Mouse (Mus musculus): Measurements from ENCODE around the gene Nelfe. TPM values are rescaled to one million over a fixed set of nuclear protein-coding genes. Genes with fewer than 3 reads are reported as not detected.

Gene Nelfe
- polyA plus RNA-seq, 1 experiment, result 75.1 TPM

DNA sequence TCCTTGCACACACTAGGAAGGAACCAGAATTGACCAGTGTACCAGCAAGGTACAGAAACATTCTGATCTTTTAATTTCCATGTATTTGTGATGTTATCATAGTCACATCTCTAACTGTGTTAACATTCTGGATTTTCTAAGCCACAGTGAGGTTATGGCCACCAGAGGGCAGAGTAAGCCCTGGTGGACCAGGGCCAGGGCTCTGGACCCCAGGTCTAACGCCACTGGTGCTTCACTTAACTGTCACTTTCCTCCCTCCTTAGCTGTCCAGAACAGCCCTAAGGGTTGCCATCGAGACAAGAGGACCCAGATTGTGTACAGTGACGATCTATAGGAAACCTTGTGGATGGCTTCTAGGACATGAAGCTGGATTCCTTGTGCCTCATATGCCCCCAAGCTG, 5.6 kb downstream of the Nelfe start:
- peaks cover 8% of the 10 kb centered on the region for H3K79me3 ChIP-seq (ENCODE audit: low read depth)
- no peak overlapping the region for H3K4me3 ChIP-seq (ENCODE audit: insufficient read depth, poor library complexity, severe bottlenecking)
- peaks cover 3% of the 10 kb centered on the region for H3K27me3 ChIP-seq (ENCODE audit: control insufficient read depth, insufficient read depth, insufficient read length)
- H3ac ChIP-seq (ENCODE audit: control insufficient read depth, insufficient read length, low read depth), result no peak overlapping the region
- H3K36me3 ChIP-seq (ENCODE audit: control insufficient read depth, insufficient read depth), result peaks cover 51% of the 10 kb centered on the region
- H3K79me2 ChIP-seq (ENCODE audit: control insufficient read depth, insufficient read depth), result peaks cover 17% of the 10 kb centered on the region
- TF ChIP-seq MYOG (IDR thresholded peaks at IDR 0.05; ENCODE audit: control insufficient read depth, extremely low read depth, insufficient read length), result no peak
- TF ChIP-seq USF1 (IDR thresholded peaks at IDR 0.05; ENCODE audit: low read depth), result no peak
- no peak for TF ChIP-seq CEBPB (IDR thresholded peaks at IDR 0.05; ENCODE audit: low read depth)
- TF ChIP-seq MAX (IDR thresholded peaks at IDR 0.05), result no peak
- TF ChIP-seq FOSL1 (IDR thresholded peaks at IDR 0.05; ENCODE audit: insufficient read depth, low read length, poor library complexity, severe bottlenecking), result no peak
- peak; percentile 56 for TF ChIP-seq CTCF (IDR thresholded peaks at IDR 0.05; ENCODE audit: control insufficient read depth, insufficient read depth, insufficient read length)
- TF ChIP-seq MYOD1 (IDR thresholded peaks at IDR 0.05; ENCODE audit: control insufficient read depth, insufficient read length, low read depth), result no peak

DNA sequence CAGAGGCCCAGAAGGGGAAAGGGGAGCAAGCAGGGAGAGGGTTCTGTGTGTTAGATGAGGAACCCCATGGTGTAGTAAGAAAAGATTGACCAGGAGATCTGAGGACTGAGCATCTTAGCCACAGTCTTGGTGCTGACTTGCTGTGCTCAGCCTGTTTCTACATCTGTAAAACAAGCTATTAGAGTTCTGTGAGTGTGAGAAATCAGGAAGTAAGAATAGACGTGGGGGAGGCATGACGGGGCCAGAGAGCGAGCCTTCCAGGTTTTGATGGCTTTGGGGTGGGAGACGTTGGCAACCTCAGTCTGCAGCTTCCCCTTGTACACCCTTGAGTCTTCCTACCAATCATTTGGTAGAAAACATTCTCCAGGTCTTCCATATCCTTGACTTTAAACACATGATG, 8.5 kb downstream of the Nelfe start:
- peaks cover 15% of the 10 kb centered on the region for H3K27me3 ChIP-seq (ENCODE audit: control insufficient read depth, insufficient read depth, insufficient read length)
- H3ac ChIP-seq (ENCODE audit: control insufficient read depth, insufficient read length, low read depth), result no peak overlapping the region
- H3K36me3 ChIP-seq (ENCODE audit: control insufficient read depth, insufficient read depth), result peaks cover 32% of the 10 kb centered on the region
- no peaks in the 10 kb centered on the region for H3K79me2 ChIP-seq (ENCODE audit: control insufficient read depth, insufficient read depth)
- no peaks in the 10 kb centered on the region for H3K79me3 ChIP-seq (ENCODE audit: low read depth)
- H3K4me3 ChIP-seq (ENCODE audit: insufficient read depth, poor library complexity, severe bottlenecking), result no peak overlapping the region
- no peak for TF ChIP-seq MYOD1 (IDR thresholded peaks at IDR 0.05; ENCODE audit: control insufficient read depth, insufficient read length, low read depth)

DNA sequence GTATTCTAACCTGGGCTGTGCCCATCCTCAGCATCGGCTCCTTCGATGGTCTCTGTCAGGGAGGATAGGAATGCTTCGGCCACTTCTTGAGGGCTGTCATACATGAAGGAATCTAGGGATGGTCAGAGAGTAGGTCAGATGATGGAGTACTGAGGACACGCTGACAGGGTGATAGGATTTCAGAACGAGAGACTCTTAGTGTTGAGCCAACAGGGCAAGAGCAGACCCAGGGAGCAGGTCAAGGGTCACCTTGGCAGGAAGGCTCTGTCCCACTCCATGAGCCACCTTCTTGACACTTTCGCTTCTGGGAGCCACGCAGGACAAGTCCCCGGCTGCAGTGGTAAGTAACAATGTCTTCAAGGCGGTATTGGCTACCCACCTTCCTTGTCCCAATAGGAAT, 10.3 kb downstream of the Nelfe start:
- H3K36me3 ChIP-seq (ENCODE audit: control insufficient read depth, insufficient read depth), result peaks cover 14% of the 10 kb centered on the region
- no peak overlapping the region for H3ac ChIP-seq (ENCODE audit: control insufficient read depth, insufficient read length, low read depth)
- no peak overlapping the region for H3K4me3 ChIP-seq (ENCODE audit: insufficient read depth, poor library complexity, severe bottlenecking)
- no peaks in the 10 kb centered on the region for H3K79me3 ChIP-seq (ENCODE audit: low read depth)
- H3K79me2 ChIP-seq (ENCODE audit: control insufficient read depth, insufficient read depth), result no peaks in the 10 kb centered on the region
- TF ChIP-seq MYOG (IDR thresholded peaks at IDR 0.05; ENCODE audit: control insufficient read depth, extremely low read depth, insufficient read length), result no peak
- no peak for TF ChIP-seq CEBPB (IDR thresholded peaks at IDR 0.05; ENCODE audit: low read depth)
- TF ChIP-seq FOSL1 (IDR thresholded peaks at IDR 0.05; ENCODE audit: insufficient read depth, low read length, poor library complexity, severe bottlenecking), result no peak
- no peak for TF ChIP-seq CTCF (IDR thresholded peaks at IDR 0.05; ENCODE audit: control insufficient read depth, insufficient read depth, insufficient read length)
- TF ChIP-seq USF1 (IDR thresholded peaks at IDR 0.05; ENCODE audit: low read depth), result no peak
- no peak for TF ChIP-seq MAX (IDR thresholded peaks at IDR 0.05)
- no peak for TF ChIP-seq MYOD1 (IDR thresholded peaks at IDR 0.05; ENCODE audit: control insufficient read depth, insufficient read length, low read depth)
- peaks cover 25% of the 10 kb centered on the region for H3K27me3 ChIP-seq (ENCODE audit: control insufficient read depth, insufficient read depth, insufficient read length)

DNA sequence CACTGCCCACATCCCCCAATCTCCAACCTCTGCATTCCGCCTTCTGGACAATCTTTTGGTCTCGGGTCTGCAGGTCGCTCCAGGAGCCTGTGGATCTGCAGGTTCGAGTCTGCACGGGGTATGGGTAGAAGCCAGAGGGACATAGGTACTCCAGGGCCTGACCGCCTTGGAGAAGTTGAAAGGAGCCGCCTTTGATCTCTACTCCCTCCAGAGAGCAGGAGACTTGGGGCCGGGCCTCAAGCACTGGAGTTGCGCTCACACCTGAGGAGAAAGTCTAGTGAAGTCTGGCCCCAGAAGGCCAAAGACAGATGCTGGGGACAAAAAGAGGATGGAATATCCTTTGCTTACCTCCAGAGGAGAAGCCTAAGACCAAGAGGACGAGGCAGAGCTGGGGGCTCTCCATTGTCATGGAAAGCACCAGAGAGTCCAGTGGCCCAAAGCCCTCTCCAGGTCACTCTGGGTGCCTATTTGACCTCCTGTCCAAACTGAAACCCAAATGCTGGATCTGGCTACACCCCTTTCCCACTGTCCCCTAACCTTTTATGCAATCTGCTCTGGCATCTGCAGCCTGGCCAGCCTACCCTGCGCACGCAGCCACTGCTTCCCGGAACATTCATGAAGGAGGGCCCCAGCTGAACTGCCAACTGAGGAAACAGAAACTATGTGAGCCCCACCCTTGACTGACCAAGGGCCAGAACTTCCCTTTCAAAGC, 11.7 kb downstream of the Nelfe start:
- TF ChIP-seq MYOG (IDR thresholded peaks at IDR 0.05; ENCODE audit: control insufficient read depth, extremely low read depth, insufficient read length) (no peak), CTCF (IDR thresholded peaks at IDR 0.05; ENCODE audit: control insufficient read depth, insufficient read depth, insufficient read length) (no peak), FOSL1 (IDR thresholded peaks at IDR 0.05; ENCODE audit: insufficient read depth, low read length, poor library complexity, severe bottlenecking) (no peak), MYOD1 (IDR thresholded peaks at IDR 0.05; ENCODE audit: control insufficient read depth, insufficient read length, low read depth) (no peak), CEBPB (IDR thresholded peaks at IDR 0.05; ENCODE audit: low read depth) (no peak), MAX (IDR thresholded peaks at IDR 0.05) (no peak), USF1 (IDR thresholded peaks at IDR 0.05; ENCODE audit: low read depth) (no peak)
- Histone ChIP-seq H3K79me2 (ENCODE audit: control insufficient read depth, insufficient read depth) (no peaks in the 10 kb centered on the region), H3K36me3 (ENCODE audit: control insufficient read depth, insufficient read depth) (peaks cover 5% of the 10 kb centered on the region)

DNA sequence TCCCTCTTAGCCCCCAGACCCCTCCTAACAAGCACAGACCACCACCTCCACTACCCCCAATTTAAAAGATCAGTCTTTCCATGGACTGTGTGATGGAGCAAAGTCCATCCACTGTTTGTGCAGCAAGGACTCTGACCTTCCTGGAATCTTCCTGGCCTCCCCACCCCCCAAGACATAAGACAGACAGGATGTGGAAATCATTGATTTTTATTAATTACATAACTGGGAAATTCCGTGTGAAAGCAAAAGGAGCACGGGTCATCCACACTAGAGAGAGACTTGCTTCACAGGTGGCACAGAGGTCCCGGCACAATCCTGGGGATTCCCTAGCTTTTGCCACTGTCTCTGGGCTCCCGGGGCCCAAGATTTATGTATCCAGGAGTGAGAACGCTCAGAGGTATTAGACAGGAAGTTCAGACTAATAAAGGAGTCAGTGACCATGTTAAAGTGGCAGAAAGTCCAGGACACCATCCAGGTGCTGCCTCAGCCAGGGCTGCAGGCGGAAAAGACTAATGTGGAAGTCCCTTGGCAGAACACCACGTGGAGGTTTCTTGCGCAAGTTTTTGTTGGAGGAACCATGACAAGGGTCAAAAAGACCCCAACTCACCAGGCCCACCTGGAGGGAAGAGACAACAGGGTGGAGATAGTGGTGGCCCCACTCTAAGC, 12.4 kb downstream of the Nelfe start, which contains the start of gene Cfb:
Cfb (minus strand) TSS at position 103 of the 666 bp plus-strand sequence.
- peaks cover 25% of the 10 kb centered on the region for H3K27me3 ChIP-seq (ENCODE audit: control insufficient read depth, insufficient read depth, insufficient read length)
- H3K4me3 ChIP-seq (ENCODE audit: insufficient read depth, poor library complexity, severe bottlenecking), result no peak within 1 kb of the TSS
- no peak within 1 kb of the TSS for H3ac ChIP-seq (ENCODE audit: control insufficient read depth, insufficient read length, low read depth)
- no peaks in the 10 kb centered on the region for H3K79me2 ChIP-seq (ENCODE audit: control insufficient read depth, insufficient read depth)
- H3K79me3 ChIP-seq (ENCODE audit: low read depth), result no peaks in the 10 kb centered on the region
- TF ChIP-seq MYOD1 (IDR thresholded peaks at IDR 0.05; ENCODE audit: control insufficient read depth, insufficient read length, low read depth) (no peak), CTCF (IDR thresholded peaks at IDR 0.05; ENCODE audit: control insufficient read depth, insufficient read depth, insufficient read length) (no peak), CEBPB (IDR thresholded peaks at IDR 0.05; ENCODE audit: low read depth) (no peak), FOSL1 (IDR thresholded peaks at IDR 0.05; ENCODE audit: insufficient read depth, low read length, poor library complexity, severe bottlenecking) (no peak), USF1 (IDR thresholded peaks at IDR 0.05; ENCODE audit: low read depth) (no peak), MAX (IDR thresholded peaks at IDR 0.05) (no peak), MYOG (IDR thresholded peaks at IDR 0.05; ENCODE audit: control insufficient read depth, extremely low read depth, insufficient read length) (no peak)
- H3K36me3 ChIP-seq (ENCODE audit: control insufficient read depth, insufficient read depth), result no peaks in the 10 kb centered on the region

More for the DNA sequence above, 11.7 kb downstream of the Nelfe start:
- Histone ChIP-seq H3K79me3 (ENCODE audit: low read depth) (no peaks in the 10 kb centered on the region), H3K27me3 (ENCODE audit: control insufficient read depth, insufficient read depth, insufficient read length) (peaks cover 25% of the 10 kb centered on the region), H3K4me3 (ENCODE audit: insufficient read depth, poor library complexity, severe bottlenecking) (no peak overlapping the region), H3ac (ENCODE audit: control insufficient read depth, insufficient read length, low read depth) (no peak overlapping the region)
